Mouse (Mus musculus): Measurements from ENCODE around the gene Ap3b1.

Gene Ap3b1

GRCm38 (mm10) chr13:94575607-94576398, 217.0 kb downstream of the Ap3b1 start:
- no peaks in the 10 kb centered on the region for H3K36me3 ChIP-seq (ENCODE audit: insufficient read depth, low read length)
- H3K4me1 ChIP-seq (replicated peaks; ENCODE audit: low read depth, low read length) = peaks cover 25% of the 10 kb centered on the region
- H3K9me3 ChIP-seq (ENCODE audit: low read length) = no peaks in the 10 kb centered on the region
- H3K4me3 ChIP-seq (replicated peaks; ENCODE audit: low read length) = peak overlapping the region; percentile 23
- H3K27me3 ChIP-seq (ENCODE audit: insufficient read depth, low read length) = peaks cover 70% of the 10 kb centered on the region
- TF ChIP-seq POU5F1 (IDR thresholded peaks at IDR 0.05; ENCODE audit: borderline replicate concordance, low read length) (no peak), NANOG (IDR thresholded peaks at IDR 0.05; ENCODE audit: borderline replicate concordance, low read length) (peak; percentile 76)

- TF ChIP-seq POU5F1 (IDR thresholded peaks at IDR 0.05; ENCODE audit: borderline replicate concordance, low read length) = no peak
- no peak for TF ChIP-seq NANOG (IDR thresholded peaks at IDR 0.05; ENCODE audit: borderline replicate concordance, low read length)
- TF ChIP-seq CTCF (conservative IDR thresholded peaks at IDR 0.05; ENCODE audit: low read length) = no peak
- peaks cover 73% of the 10 kb centered on the region for H3K27me3 ChIP-seq (ENCODE audit: insufficient read depth, low read length)
- H3K4me3 ChIP-seq (replicated peaks; ENCODE audit: low read length) = peak overlapping the region; percentile 48
- peaks cover 25% of the 10 kb centered on the region for H3K4me1 ChIP-seq (replicated peaks; ENCODE audit: low read depth, low read length)
- no peaks in the 10 kb centered on the region for H3K36me3 ChIP-seq (ENCODE audit: insufficient read depth, low read length)
- H3K9me3 ChIP-seq (ENCODE audit: low read length) = no peaks in the 10 kb centered on the region
Measured at GRCm38 (mm10) chr13:94576399-94577176, 217.8 kb downstream of the Ap3b1 start.

- Histone ChIP-seq H3K36me3 (ENCODE audit: insufficient read depth, low read length) (no peaks in the 10 kb centered on the region), H3K4me1 (replicated peaks; ENCODE audit: low read depth, low read length) (peaks cover 25% of the 10 kb centered on the region), H3K9me3 (ENCODE audit: low read length) (no peaks in the 10 kb centered on the region), H3K4me3 (replicated peaks; ENCODE audit: low read length) (peak overlapping the region; percentile 48), H3K27me3 (ENCODE audit: insufficient read depth, low read length) (peaks cover 78% of the 10 kb centered on the region)
- TF ChIP-seq POU5F1 (IDR thresholded peaks at IDR 0.05; ENCODE audit: borderline replicate concordance, low read length) = no peak
- no peak for TF ChIP-seq NANOG (IDR thresholded peaks at IDR 0.05; ENCODE audit: borderline replicate concordance, low read length)
- no peak for TF ChIP-seq CTCF (conservative IDR thresholded peaks at IDR 0.05; ENCODE audit: low read length)
Measured at GRCm38 (mm10) chr13:94577177-94577540, 218.4 kb downstream of the Ap3b1 start.

GRCm38 (mm10) chr13:94595289-94595688, 236.5 kb downstream of the Ap3b1 start:
- Histone ChIP-seq H3K4me1 (replicated peaks; ENCODE audit: low read depth, low read length) (peaks cover 37% of the 10 kb centered on the region), H3K4me3 (replicated peaks; ENCODE audit: low read length) (peak overlapping the region; percentile 77), H3K9me3 (ENCODE audit: low read length) (no peaks in the 10 kb centered on the region), H3K36me3 (ENCODE audit: insufficient read depth, low read length) (no peaks in the 10 kb centered on the region), H3K27me3 (ENCODE audit: insufficient read depth, low read length) (peaks cover 76% of the 10 kb centered on the region)
- no peak for TF ChIP-seq CTCF (conservative IDR thresholded peaks at IDR 0.05; ENCODE audit: low read length)
- no peak for TF ChIP-seq NANOG (IDR thresholded peaks at IDR 0.05; ENCODE audit: borderline replicate concordance, low read length)

GRCm38 (mm10) chr13:94595701-94596361, 237.1 kb downstream of the Ap3b1 start:
- peaks cover 38% of the 10 kb centered on the region for H3K4me1 ChIP-seq (replicated peaks; ENCODE audit: low read depth, low read length)

GRCm38 (mm10) chr13:94596386-94597033, 237.8 kb downstream of the Ap3b1 start:
- no peaks in the 10 kb centered on the region for H3K36me3 ChIP-seq (ENCODE audit: insufficient read depth, low read length)
- peaks cover 75% of the 10 kb centered on the region for H3K27me3 ChIP-seq (ENCODE audit: insufficient read depth, low read length)
- peaks cover 41% of the 10 kb centered on the region for H3K4me1 ChIP-seq (replicated peaks; ENCODE audit: low read depth, low read length)
- H3K4me3 ChIP-seq (replicated peaks; ENCODE audit: low read length) = peak overlapping the region; percentile 77
- TF ChIP-seq CTCF (conservative IDR thresholded peaks at IDR 0.05; ENCODE audit: low read length) (no peak), POU5F1 (IDR thresholded peaks at IDR 0.05; ENCODE audit: borderline replicate concordance, low read length) (no peak), NANOG (IDR thresholded peaks at IDR 0.05; ENCODE audit: borderline replicate concordance, low read length) (no peak)
- no peaks in the 10 kb centered on the region for H3K9me3 ChIP-seq (ENCODE audit: low read length)

More at GRCm38 (mm10) chr13:94595701-94596361, 237.1 kb downstream of the Ap3b1 start:
- TF ChIP-seq NANOG (IDR thresholded peaks at IDR 0.05; ENCODE audit: borderline replicate concordance, low read length) (no peak), CTCF (conservative IDR thresholded peaks at IDR 0.05; ENCODE audit: low read length) (no peak), POU5F1 (IDR thresholded peaks at IDR 0.05; ENCODE audit: borderline replicate concordance, low read length) (no peak)
- Histone ChIP-seq H3K4me3 (replicated peaks; ENCODE audit: low read length) (peak overlapping the region; percentile 77), H3K27me3 (ENCODE audit: insufficient read depth, low read length) (peaks cover 74% of the 10 kb centered on the region), H3K36me3 (ENCODE audit: insufficient read depth, low read length) (no peaks in the 10 kb centered on the region), H3K9me3 (ENCODE audit: low read length) (no peaks in the 10 kb centered on the region)

GRCm38 (mm10) chr13:94599718-94600117, 241.0 kb downstream of the Ap3b1 start:
- Histone ChIP-seq H3K4me1 (replicated peaks; ENCODE audit: low read depth, low read length) (peaks cover 43% of the 10 kb centered on the region), H3K36me3 (ENCODE audit: insufficient read depth, low read length) (no peaks in the 10 kb centered on the region), H3K27me3 (ENCODE audit: insufficient read depth, low read length) (peaks cover 67% of the 10 kb centered on the region), H3K9me3 (ENCODE audit: low read length) (no peaks in the 10 kb centered on the region), H3K4me3 (replicated peaks; ENCODE audit: low read length) (peak overlapping the region; percentile 23)
- TF ChIP-seq NANOG (IDR thresholded peaks at IDR 0.05; ENCODE audit: borderline replicate concordance, low read length) = no peak
- no peak for TF ChIP-seq POU5F1 (IDR thresholded peaks at IDR 0.05; ENCODE audit: borderline replicate concordance, low read length)
- TF ChIP-seq CTCF (conservative IDR thresholded peaks at IDR 0.05; ENCODE audit: low read length) = no peak

Measured in E14TG2a.4 (cell line).